Mouse (Mus musculus) bone marrow macrophage, adult 2 months (primary cell): ENCODE data around the gene Ntm.

Experiments
- CTCF ChIP-seq: IDR thresholded peaks from 2 replicates; pipeline ENCODE4 v1.5.1; 2012; ENCODE audit warnings: low read depth, mild to moderate bottlenecking, low read length, moderate library complexity
- POLR2A ChIP-seq: IDR thresholded peaks from 2 replicates; pipeline ENCODE4 v1.6.1; 2012; ENCODE audit warnings: mild to moderate bottlenecking, low read depth, low read length, borderline replicate concordance

GRCm38 (mm10) chr9:29771870-29772269 lies 191.1 kb downstream of the Ntm start:
- TF ChIP-seq CTCF (no peak), POLR2A (no peak)
